Mouse (Mus musculus): ENCODE results near the gene Tbc1d10b. TPM values are rescaled to one million over a fixed set of nuclear protein-coding genes. Genes with fewer than 3 reads are reported as not detected.

The Tbc1d10b gene
- total RNA-seq, 2 experiments from 2014 or later: 57.9 to 58.5 TPM

DNA sequence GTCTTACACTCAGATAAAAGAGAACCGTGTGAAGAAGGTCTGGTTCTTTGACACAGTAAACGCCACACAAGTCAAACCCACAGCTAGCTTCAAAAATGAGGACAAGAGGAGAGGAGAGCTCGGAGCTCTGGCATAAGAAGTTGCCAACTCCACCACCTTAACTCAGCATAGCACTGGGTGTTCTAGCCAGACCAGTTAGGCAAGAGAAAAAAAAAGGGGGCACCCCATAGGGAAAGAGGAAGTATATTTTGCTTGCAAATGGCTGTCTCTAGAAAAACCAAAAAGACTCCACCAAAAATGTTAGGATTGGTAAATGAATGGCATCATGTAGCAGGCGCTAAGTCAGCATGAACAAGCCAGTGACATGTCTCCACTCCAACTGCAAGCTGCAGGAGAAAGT lies 44.3 kb downstream of the Tbc1d10b start:
- DNase-seq (ENCODE audit: low spot score in 2 of 2): no peak

DNA sequence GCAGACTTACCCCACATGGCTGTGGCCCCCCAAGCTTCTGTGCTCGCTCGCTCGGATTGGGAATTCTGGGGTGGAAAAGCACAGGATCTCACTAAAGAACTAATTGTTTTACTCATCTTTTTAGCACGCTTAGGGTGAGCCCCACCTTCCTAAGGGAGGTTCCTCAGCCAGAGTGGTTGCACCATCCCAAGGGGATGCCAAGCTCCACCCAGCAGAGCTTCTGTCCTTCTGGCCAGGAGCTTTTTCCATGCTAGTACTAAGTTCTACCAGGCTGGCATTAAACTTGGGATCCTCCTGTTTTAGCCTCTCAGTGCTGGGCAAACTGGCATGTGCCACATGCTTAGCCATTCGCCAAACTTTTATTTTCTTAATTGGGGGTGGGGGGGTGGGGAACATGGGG lies 45.7 kb downstream of the Tbc1d10b start:
- DNase-seq (ENCODE audit: low spot score in 2 of 2): no peak

DNA sequence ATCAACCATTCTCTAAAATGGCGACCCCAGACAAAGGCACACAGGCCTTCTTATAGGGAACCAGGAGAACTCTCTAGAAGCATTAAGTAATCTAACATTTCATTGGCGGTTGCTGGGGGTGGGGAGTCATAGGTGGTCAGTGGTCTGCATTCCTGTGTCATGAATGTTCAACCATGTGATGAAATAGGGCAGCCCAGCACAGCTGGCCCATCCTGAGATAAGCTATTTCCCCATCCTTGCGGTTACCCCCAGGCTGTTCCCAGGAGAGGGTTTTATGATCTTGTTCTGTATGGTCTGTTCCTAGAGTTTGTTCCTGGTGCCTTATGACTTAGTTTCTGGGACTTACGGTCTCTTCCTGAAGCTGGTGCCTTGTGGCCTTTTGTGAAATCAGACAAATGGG lies 50.7 kb downstream of the Tbc1d10b start:
- no peak for DNase-seq (ENCODE audit: low spot score in 2 of 2)

DNA sequence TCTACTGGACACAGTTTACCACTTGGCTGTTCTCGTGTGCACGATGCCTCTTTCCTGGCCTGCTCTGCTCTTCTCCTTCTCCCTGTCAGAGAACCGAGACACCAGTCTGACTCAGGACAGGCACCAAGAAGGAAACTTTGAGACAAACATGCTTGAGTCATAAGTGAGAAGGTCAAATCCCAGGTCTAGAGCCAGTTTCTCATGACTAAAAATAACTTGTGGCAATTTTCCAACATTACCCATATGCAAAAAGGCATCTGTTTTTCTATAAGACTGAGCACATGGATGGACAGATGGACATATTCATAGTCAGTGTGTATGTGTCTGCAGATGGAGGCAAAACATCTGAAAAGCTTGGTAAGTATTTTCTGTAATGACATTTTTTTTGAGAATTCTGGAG lies 54.8 kb downstream of the Tbc1d10b start:
- no peak for DNase-seq (ENCODE audit: low spot score in 2 of 2)

DNA sequence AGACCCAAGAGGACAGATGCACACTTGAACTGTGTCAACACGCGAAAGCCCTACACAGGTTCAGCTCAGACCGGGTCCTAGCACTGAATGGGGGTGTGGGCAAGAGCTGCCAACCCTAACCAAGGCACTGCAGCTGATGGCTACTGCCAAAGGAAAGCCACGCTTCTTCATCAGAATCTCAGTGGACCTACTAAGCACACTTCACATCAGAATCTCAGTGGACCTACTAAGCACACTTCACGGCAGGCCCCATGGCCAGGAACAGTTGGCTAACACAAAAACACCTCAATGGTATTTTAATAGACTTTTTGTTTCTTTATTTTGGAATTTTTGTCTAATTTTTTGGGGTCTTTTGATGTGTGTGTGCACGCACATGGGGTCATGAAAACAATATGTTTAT lies 55.8 kb downstream of the Tbc1d10b start:
- DNase-seq (ENCODE audit: low spot score in 2 of 2): no peak

DNA sequence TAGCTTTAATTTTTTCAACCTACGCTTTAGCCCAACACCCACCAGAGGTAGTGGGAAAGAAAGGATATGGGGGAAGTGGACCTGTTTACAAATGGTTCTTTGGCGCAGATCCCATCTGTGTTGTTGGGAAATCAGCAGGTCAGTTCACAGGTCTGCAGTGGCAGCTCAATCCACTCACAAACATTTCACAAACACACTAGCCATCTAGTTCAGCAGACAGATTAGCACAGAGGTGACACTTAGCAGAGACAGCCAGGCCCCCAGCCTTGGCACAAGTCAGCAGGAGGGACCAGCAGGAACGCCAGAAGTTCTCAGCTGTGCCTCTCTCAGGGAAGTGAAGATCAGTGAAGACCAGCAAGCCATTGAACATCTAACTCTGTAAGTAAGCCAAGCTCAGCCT lies 60.4 kb downstream of the Tbc1d10b start:
- no peak for DNase-seq (ENCODE audit: low spot score in 2 of 2)

Other genes with a start within 250 kb of the Tbc1d10b start
- gene Cdipt, start 232.6 kb downstream of the Tbc1d10b start, total RNA-seq (2021): 10 to 100 TPM; 86.8 to 91.0 TPM
- 1 to 10 TPM; 1.9 to 2.5 TPM for gene Cdiptos, start 232.4 kb downstream of the Tbc1d10b start, total RNA-seq (2021)
- gene Mvp, start 193.8 kb downstream of the Tbc1d10b start, total RNA-seq (2021): 10 to 100 TPM; 67.1 to 68.4 TPM
- gene Pagr1b, start 192.0 kb downstream of the Tbc1d10b start, total RNA-seq (2021): 1 to 10 TPM; 3.5 to 8.3 TPM
- 10 to 100 TPM; 12.4 to 15.4 TPM for gene Pagr1a, start 191.1 kb downstream of the Tbc1d10b start, total RNA-seq (2021)
- 10 to 100 TPM; 34.8 to 36.6 TPM for gene Gm42742, start 187.4 kb downstream of the Tbc1d10b start, total RNA-seq (2021)
- gene Prrt2, start 187.3 kb downstream of the Tbc1d10b start, total RNA-seq (2021): 10 to 100 TPM in 1 of 2 experiments, 1 to 10 TPM in 1; 7.4 to 11.1 TPM
- 100 to 1,000 TPM; 240 to 256 TPM for gene Maz, start 181.4 kb downstream of the Tbc1d10b start, total RNA-seq (2021)
- 10 to 100 TPM; 45.2 to 45.9 TPM for gene Kif22, start 166.0 kb downstream of the Tbc1d10b start, total RNA-seq (2021)
- 100 to 1,000 TPM in 1 of 2 experiments, not detected in 1; 137 TPM for gene Zg16, start 121.1 kb downstream of the Tbc1d10b start, total RNA-seq (2021)
- gene AI467606, start 117.1 kb downstream of the Tbc1d10b start, total RNA-seq (2021): 1 to 10 TPM; 1.9 to 2.0 TPM
- gene Qprt, start 86.2 kb downstream of the Tbc1d10b start, total RNA-seq (2021): 10 to 100 TPM in 1 of 2 experiments, 1 to 10 TPM in 1; 5.7 to 12.0 TPM
- 1 to 10 TPM; 1.8 to 2.1 TPM for gene Spn, start 70.6 kb downstream of the Tbc1d10b start, total RNA-seq (2021)
- 10 to 100 TPM; 77.6 to 84.4 TPM for gene Cd2bp2, start 12.4 kb downstream of the Tbc1d10b start, total RNA-seq (2021)
- gene Mylpf, start 422 bp upstream of the Tbc1d10b start, total RNA-seq (2021): 100 to 1,000 TPM; 268 to 794 TPM
- gene Zfp553, start 24.6 kb upstream of the Tbc1d10b start, total RNA-seq (2021): 10 to 100 TPM; 18.3 to 19.3 TPM
- 10 to 100 TPM; 12.6 to 14.5 TPM for gene Sept1, start 24.7 kb upstream of the Tbc1d10b start, total RNA-seq (2021)
- 10 to 100 TPM; 36.3 to 39.2 TPM for gene Zfp771, start 35.8 kb upstream of the Tbc1d10b start, total RNA-seq (2021)
- 10 to 100 TPM; 63.5 to 68.3 TPM for gene Dctpp1, start 52.2 kb upstream of the Tbc1d10b start, total RNA-seq (2021)
- gene Sephs2, start 65.6 kb upstream of the Tbc1d10b start, total RNA-seq (2021): 100 to 1,000 TPM in 1 of 2 experiments, 10 to 100 TPM in 1; 92.8 to 115 TPM
- gene Itgal, start 87.8 kb upstream of the Tbc1d10b start, total RNA-seq (2021): 1 to 10 TPM; 3.0 to 3.4 TPM
- 10 to 100 TPM; 32.6 to 33.9 TPM for gene Zfp768, start 137.1 kb upstream of the Tbc1d10b start, total RNA-seq (2021)
- gene Zfp747, start 167.6 kb upstream of the Tbc1d10b start, total RNA-seq (2021): 10 to 100 TPM in 1 of 2 experiments, 1 to 10 TPM in 1; 9.9 to 10.4 TPM
- gene 9130019O22Rik, start 178.7 kb upstream of the Tbc1d10b start, total RNA-seq (2021): 1 to 10 TPM; 5.2 to 5.7 TPM
- 10 to 100 TPM; 11.7 to 12.8 TPM for gene E430018J23Rik, start 185.2 kb upstream of the Tbc1d10b start, total RNA-seq (2021)
- 1 to 10 TPM; 7.8 to 8.0 TPM for gene Zfp764, start 198.4 kb upstream of the Tbc1d10b start, total RNA-seq (2021)
- gene Zfp688, start 213.6 kb upstream of the Tbc1d10b start, total RNA-seq (2021): 10 to 100 TPM; 21.0 to 24.8 TPM
- 1 to 10 TPM; 7.3 to 7.4 TPM for gene Zfp689, start 240.7 kb upstream of the Tbc1d10b start, total RNA-seq (2021)

Data from adrenal gland, postnatal 4 days (tissue).